Mouse (Mus musculus) ES-E14 (cell line): ENCODE measurements around the gene Top2a. TPM values are rescaled to one million over a fixed set of nuclear protein-coding genes. Genes with fewer than 3 reads are reported as not detected.

ENCODE experiments used
- DNase-seq: peaks from one replicate; pipeline ENCODE4 v3.0.0-alpha.2; 2013; ENCODE audit warnings: low read depth, low spot score
- H3K27ac ChIP-seq: 2 replicates; pipeline ENCODE4 v1.5.1; 2012; ENCODE audit warnings: low read depth, mild to moderate bottlenecking, low read length, moderate library complexity, mixed read lengths; ENCODE audit not compliant: poor library complexity, insufficient read depth, severe bottlenecking
- H3K36me3 ChIP-seq: 2 replicates; pipeline ENCODE4 v1.6.1; 2012; ENCODE audit warnings: mild to moderate bottlenecking, low read length, moderate library complexity, mixed read lengths; ENCODE audit not compliant: control insufficient read depth, poor library complexity, insufficient read depth, severe bottlenecking
- H3K4me1 ChIP-seq, 2 experiments: fragments of 150-350 bp in 1 of 2; sonication (generic) in 1 of 2; 2 replicates each; pipeline ENCODE4 v1.6.1; 2012; ENCODE audit warnings: low read length in 2 of 2, mild to moderate bottlenecking in 1 of 2, mixed read lengths in 1 of 2; ENCODE audit not compliant: control insufficient read depth in 2 of 2, insufficient read depth in 2 of 2, poor library complexity in 1 of 2
- H3K4me3 ChIP-seq, 2 experiments: fragments of 150-350 bp in 1 of 2; sonication (generic) in 1 of 2; 2 replicates each; pipeline ENCODE4 v1.5.1; 2012; ENCODE audit warnings: low read length in 2 of 2, low read depth in 1 of 2, mild to moderate bottlenecking in 1 of 2, mixed read lengths in 1 of 2; ENCODE audit not compliant: insufficient read depth in 1 of 2, poor library complexity in 1 of 2, severe bottlenecking in 1 of 2
- H3K9ac ChIP-seq: 2 replicates; pipeline ENCODE4 v1.6.1; 2012; ENCODE audit warnings: low read depth, mild to moderate bottlenecking, low read length, mixed read lengths; ENCODE audit not compliant: poor library complexity, insufficient read depth, severe bottlenecking
- H3K9me3 ChIP-seq: fragments of 150-350 bp; sonication (generic); 2 replicates; pipeline ENCODE4 v1.6.1; 2012; ENCODE audit warnings: low read depth, mild to moderate bottlenecking, low read length; ENCODE audit not compliant: control insufficient read depth, insufficient read depth
- CHD2 ChIP-seq: IDR thresholded peaks from 2 replicates; pipeline ENCODE4 v1.6.1; 2014; ENCODE audit warnings: mild to moderate bottlenecking, low read depth, low read length, inconsistent platforms
- HCFC1 ChIP-seq: IDR thresholded peaks from 2 replicates; pipeline ENCODE4 v1.6.1; 2012; ENCODE audit warnings: low read length, inconsistent platforms, borderline replicate concordance; ENCODE audit not compliant: insufficient read depth
- MAFK ChIP-seq: IDR thresholded peaks from 2 replicates; pipeline ENCODE4 v1.6.1; 2014; ENCODE audit warnings: mild to moderate bottlenecking, low read depth, low read length, inconsistent platforms; ENCODE audit not compliant: insufficient read depth
- ZC3H11A ChIP-seq: IDR thresholded peaks from 2 replicates; pipeline ENCODE4 v1.6.1; 2012; ENCODE audit warnings: low read depth, mild to moderate bottlenecking, inconsistent platforms, low read length, borderline replicate concordance
- ZNF384 ChIP-seq: IDR thresholded peaks from 2 replicates; pipeline ENCODE4 v1.6.1; 2012; ENCODE audit warnings: low read depth, low read length, inconsistent platforms
- in situ Hi-C, 2 experiments: fragments of 600-800 bp; cut with MboI; formaldehyde crosslinking; loops; one replicate each; pipeline ENCODE4 v1.15.1; 2025; ENCODE audit warnings: low sequenced_read_pairs in 2 of 2, inconsistent platforms in 1 of 2; ENCODE audit not compliant: unreplicated experiment in 2 of 2
- total RNA-seq: library from RNA; depleted of rRNA; stranded (reverse); fragments of 300-350 nt; gene quantifications from 2 replicates; pipeline ENCODE4 v1.2.3, GENCODE M21; 2012

Gene Top2a
- total RNA-seq, 1 experiment = 353 TPM

- TF ChIP-seq CHD2 (no peak), HCFC1 (no peak), MAFK (no peak), ZNF384 (no peak), ZC3H11A (no peak)
- in situ Hi-C loops = no loop called here
- peaks cover 6 to 35% of the 10 kb centered on the region in 2 experiments; a peak in 3 of 4 replicates for H3K4me1 ChIP-seq
These were observed 73.5 kb downstream of the Top2a start for GRCm38 (mm10) chr11:98950484-98950883.

DNA sequence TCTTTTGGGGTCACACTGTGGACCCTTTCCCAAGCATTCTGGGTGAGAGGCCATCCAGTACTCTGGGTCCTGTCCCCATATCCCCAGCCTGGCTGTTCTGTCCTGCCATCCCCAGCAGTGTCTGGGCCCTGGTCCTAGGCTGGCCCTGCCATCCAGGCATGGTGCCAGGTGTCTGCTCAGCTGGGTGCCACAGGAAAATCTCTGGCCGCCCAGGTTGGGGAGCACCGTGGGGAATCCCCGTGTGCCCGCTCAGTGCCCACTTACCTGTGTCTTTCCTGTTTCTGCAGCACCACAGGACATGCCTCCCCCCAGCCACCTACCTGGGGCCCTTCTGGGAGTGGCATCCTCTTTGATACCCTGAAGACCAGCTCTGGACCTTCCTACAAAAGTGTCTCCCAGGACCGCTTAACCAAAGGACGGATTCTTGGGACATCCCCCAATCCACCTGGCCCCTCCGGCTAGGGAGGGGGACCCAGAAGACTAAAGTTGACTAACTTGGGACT is 74.0 kb downstream of the Top2a start:
- H3K4me3 ChIP-seq = no peak overlapping the region
- H3K9me3 ChIP-seq = no peaks in the 10 kb centered on the region
- peaks cover 3 to 31% of the 10 kb centered on the region in 2 experiments; a peak in 3 of 4 replicates for H3K4me1 ChIP-seq
- no peak for DNase-seq
- no peak overlapping the region for H3K27ac ChIP-seq
- no peak overlapping the region for H3K9ac ChIP-seq
- in situ Hi-C loops = no loop called here
- TF ChIP-seq ZNF384 (no peak), ZC3H11A (no peak), CHD2 (no peak), MAFK (no peak), HCFC1 (no peak)
- H3K36me3 ChIP-seq = peaks cover 5% of the 10 kb centered on the region; the same call in 1 of the 2 replicates

More at GRCm38 (mm10) chr11:98950484-98950883, 73.5 kb downstream of the Top2a start:
- Histone ChIP-seq H3K4me3 (no peak overlapping the region), H3K9ac (no peak overlapping the region), H3K9me3 (no peaks in the 10 kb centered on the region), H3K36me3 (peaks cover 5% of the 10 kb centered on the region; the same call in 1 of the 2 replicates), H3K27ac (no peak overlapping the region)
- DNase-seq = no peak

DNA sequence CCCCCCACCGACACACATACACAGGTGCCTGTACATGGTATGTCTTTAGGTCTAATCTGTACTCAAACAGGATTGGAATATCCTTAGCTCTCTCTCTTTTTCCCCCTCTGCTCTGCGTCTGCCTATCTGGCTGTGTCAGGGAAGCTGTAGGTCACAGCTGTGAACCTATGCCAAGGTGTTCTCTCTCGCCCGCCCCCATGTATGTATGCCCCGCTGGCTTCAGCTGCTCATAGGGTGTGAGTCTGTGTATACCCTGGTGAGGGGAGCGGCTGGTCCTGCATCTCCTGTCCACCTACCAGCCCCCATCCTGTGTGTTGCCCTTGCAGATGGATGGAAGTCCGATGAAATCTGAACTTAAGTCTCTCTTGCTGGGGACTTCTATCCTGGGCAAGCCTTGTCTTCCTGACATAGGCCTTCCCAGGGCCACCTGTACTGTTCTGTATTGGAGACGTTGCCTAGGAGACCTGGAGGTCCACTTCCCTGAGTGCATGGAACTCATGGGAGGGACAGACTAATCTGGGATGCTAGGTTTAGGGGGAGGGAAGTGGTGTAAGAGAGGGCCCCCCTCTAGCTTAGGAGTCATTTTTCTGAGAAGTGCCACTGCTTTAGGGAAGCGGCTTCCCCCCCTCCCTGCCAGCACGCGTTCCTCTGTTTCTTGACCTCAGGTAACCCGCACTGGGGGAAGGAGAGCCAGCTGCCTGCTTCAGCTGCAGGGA is 74.6 kb downstream of the Top2a start:
- Histone ChIP-seq H3K9ac (no peak overlapping the region), H3K4me1 (peaks cover 3 to 31% of the 10 kb centered on the region in 2 experiments; a peak in 3 of 4 replicates), H3K36me3 (peaks cover 5% of the 10 kb centered on the region; the same call in 1 of the 2 replicates), H3K27ac (no peak overlapping the region), H3K9me3 (no peaks in the 10 kb centered on the region), H3K4me3 (no peak overlapping the region)
- TF ChIP-seq CHD2 (no peak), HCFC1 (no peak), MAFK (no peak), ZC3H11A (no peak), ZNF384 (no peak)
- in situ Hi-C loops = no loop called here
- no peak for DNase-seq

- Histone ChIP-seq H3K4me3 (no peak overlapping the region), H3K9ac (no peak overlapping the region), H3K27ac (no peak overlapping the region), H3K9me3 (no peaks in the 10 kb centered on the region), H3K4me1 (peaks cover 4 to 30% of the 10 kb centered on the region in 2 experiments; a peak in 2 of 4 replicates), H3K36me3 (peaks cover 5% of the 10 kb centered on the region; the same call in 1 of the 2 replicates)
- TF ChIP-seq HCFC1 (no peak), CHD2 (no peak)
- DNase-seq = no peak
- in situ Hi-C loops = no loop called here
These were observed 75.9 kb downstream of the Top2a start for GRCm38 (mm10) chr11:98947969-98948569.
